Mouse (Mus musculus) myocyte (in vitro differentiated cells): Measurements from ENCODE around the gene Cask.

Experiments
- CEBPB ChIP-seq: IDR thresholded peaks from 2 replicates; pipeline ENCODE4 v1.6.1; 2011; ENCODE audit warnings: mild to moderate bottlenecking, moderate library complexity; ENCODE audit not compliant: poor library complexity, insufficient read depth, severe bottlenecking
- E2F4 ChIP-seq: IDR thresholded peaks from one replicate; pipeline ENCODE4 v1.6.1; 2011; ENCODE audit warnings: mild to moderate bottlenecking, control low read depth, moderate library complexity; ENCODE audit not compliant: insufficient read depth
- MAX ChIP-seq: IDR thresholded peaks from one replicate; pipeline ENCODE4 v1.6.1; 2011; ENCODE audit warnings: low read depth, mild to moderate bottlenecking, control low read depth
- MYOD1 ChIP-seq, 3 experiments: IDR thresholded peaks; one replicate each; pipeline ENCODE4 v1.6.1; 2011; ENCODE audit warnings: control low read depth in 2 of 3, low read depth in 2 of 3, mild to moderate bottlenecking in 2 of 3, moderate library complexity in 1 of 3; ENCODE audit not compliant: insufficient read length in 2 of 3, control insufficient read depth in 1 of 3
- MYOG ChIP-seq, 3 experiments: IDR thresholded peaks; one replicate each; pipeline ENCODE4 v1.6.1; 2011; ENCODE audit warnings: control low read depth in 2 of 3, low read depth in 2 of 3, mild to moderate bottlenecking in 2 of 3; ENCODE audit not compliant: insufficient read length in 2 of 3, control insufficient read depth in 1 of 3, insufficient read depth in 1 of 3
- POLR2A ChIP-seq: IDR thresholded peaks from one replicate; pipeline ENCODE4 v1.6.1; 2011; ENCODE audit warnings: low read depth, mild to moderate bottlenecking, control low read depth, moderate library complexity; ENCODE audit not compliant: insufficient read length
- POLR2AphosphoS2 ChIP-seq: IDR thresholded peaks from one replicate; pipeline ENCODE4 v1.6.1; 2011; ENCODE audit warnings: low read depth, control low read depth; ENCODE audit not compliant: insufficient read length
- REST ChIP-seq: IDR thresholded peaks from one replicate; pipeline ENCODE4 v1.6.1; 2011; ENCODE audit warnings: mild to moderate bottlenecking, control low read depth, moderate library complexity; ENCODE audit not compliant: insufficient read depth, insufficient read length
- SRF ChIP-seq: IDR thresholded peaks from one replicate; pipeline ENCODE4 v1.6.1; 2011; ENCODE audit warnings: low read depth; ENCODE audit not compliant: control insufficient read depth, insufficient read length
- TCF12 ChIP-seq: IDR thresholded peaks from one replicate; pipeline ENCODE4 v1.6.1; 2011; ENCODE audit warnings: mild to moderate bottlenecking, control low read depth; ENCODE audit not compliant: poor library complexity, insufficient read depth, severe bottlenecking
- TCF3 ChIP-seq: IDR thresholded peaks from one replicate; pipeline ENCODE4 v1.6.1; 2011; ENCODE audit warnings: low read depth, control low read depth; ENCODE audit not compliant: insufficient read length
- USF1 ChIP-seq: IDR thresholded peaks from one replicate; pipeline ENCODE4 v1.6.1; 2011; ENCODE audit warnings: low read depth, mild to moderate bottlenecking, control low read depth, moderate library complexity

GRCm38 (mm10) chrX:13848473-13848872 is 2.7 kb downstream of the Cask start:
- no peak for TF ChIP-seq SRF
- TF ChIP-seq USF1 = no peak
- no peak for TF ChIP-seq POLR2A
- TF ChIP-seq MAX = no peak
- TF ChIP-seq TCF12 = no peak
- TF ChIP-seq MYOD1 (IDR thresholded peaks at IDR 0.05; ENCODE audit: control insufficient read depth in 1 of 3, insufficient read length in 2 of 3, low read depth in 2 of 3) = no peak
- TF ChIP-seq E2F4 = no peak
- TF ChIP-seq MYOG (IDR thresholded peaks at IDR 0.05; ENCODE audit: control insufficient read depth in 1 of 3, insufficient read depth in 1 of 3, insufficient read length in 2 of 3, low read depth in 2 of 3) = no peak
- TF ChIP-seq CEBPB = no peak
- TF ChIP-seq REST = no peak
- no peak for TF ChIP-seq POLR2AphosphoS2
- TF ChIP-seq TCF3 = no peak
